Mouse (Mus musculus) spleen, adult 2 months (tissue): ENCODE measurements at regions not wholly inside any gene's neighbourhood (a gene's known extent, or its start where the extent isn't known, plus 50 kb on each side); places are given as distances from the start of the nearest gene placed in this dataset.

ENCODE experiments used
- DNase-seq, 2 experiments: peaks; one replicate each; pipeline versions ENCODE4 v3.0.0 to v3.0.0-alpha.2; 2012 to 2021; ENCODE audit warnings: low spot score in 2 of 2, low read depth in 1 of 2
- H3K27ac ChIP-seq: fragments of 200-500 bp; 2 replicates; pipeline ENCODE4 v1.5.1; 2012; ENCODE audit warnings: low read length, inconsistent platforms; ENCODE audit not compliant: insufficient read depth
- H3K27me3 ChIP-seq: fragments of 200-500 bp; 2 replicates; pipeline ENCODE4 v1.6.1; 2012; ENCODE audit warnings: mild to moderate bottlenecking, moderate library complexity, low read length, inconsistent platforms; ENCODE audit not compliant: control insufficient read depth, insufficient read depth
- H3K36me3 ChIP-seq: fragments of 200-500 bp; 2 replicates; pipeline ENCODE4 v1.6.1; 2012; ENCODE audit warnings: mild to moderate bottlenecking, low read length, inconsistent platforms; ENCODE audit not compliant: control insufficient read depth, insufficient read depth
- H3K4me1 ChIP-seq: fragments of 200-500 bp; 2 replicates; pipeline ENCODE4 v1.6.1; 2011; ENCODE audit warnings: inconsistent platforms; ENCODE audit not compliant: control insufficient read depth, insufficient read depth, insufficient read length
- H3K4me3 ChIP-seq: fragments of 200-500 bp; 2 replicates; pipeline ENCODE4 v1.5.1; 2011; ENCODE audit warnings: mild to moderate bottlenecking, inconsistent platforms; ENCODE audit not compliant: insufficient read depth, insufficient read length; ENCODE audit errors: extremely low read depth
- CTCF ChIP-seq: fragments of 200-500 bp; IDR thresholded peaks from 2 replicates; pipeline ENCODE4 v1.5.1; 2011; ENCODE audit warnings: mild to moderate bottlenecking, inconsistent platforms; ENCODE audit not compliant: insufficient read depth, insufficient read length, insufficient replicate concordance; ENCODE audit errors: extremely low read depth
- POLR2A ChIP-seq: fragments of 200-500 bp; IDR thresholded peaks from 2 replicates; pipeline ENCODE4 v1.6.1; 2011; ENCODE audit warnings: low read depth, low read length, inconsistent platforms
- whole genome bisulfite sequencing: fragments of 180-500 bp; shearing (Covaris S2); methylation state at CpG from one replicate; pipeline ENCODE4 v1.1.7; 2018; 5-methylcytosine and 5-hydroxymethylcytosine counted together

GRCm38 (mm10) chr6:147923246-147923645 lies 123.8 kb upstream of the Far2 start:
- no peak overlapping the region for H3K4me3 ChIP-seq
- TF ChIP-seq POLR2A: no peak
- TF ChIP-seq CTCF: no peak
- no peaks in the 10 kb centered on the region for H3K36me3 ChIP-seq
- DNase-seq: no peak
- H3K27me3 ChIP-seq: no peaks in the 10 kb centered on the region
- H3K4me1 ChIP-seq: no peaks in the 10 kb centered on the region
- WGBS: 88% methylated on average over 8 of the region's 8 CpGs
- H3K27ac ChIP-seq: no peak overlapping the region

GRCm38 (mm10) chr6:147928951-147929350 lies 118.1 kb upstream of the Far2 start:
- no peaks in the 10 kb centered on the region for H3K27me3 ChIP-seq

GRCm38 (mm10) chr6:147944020-147944419 lies 103.0 kb upstream of the Far2 start:
- Histone ChIP-seq H3K36me3 (no peaks in the 10 kb centered on the region), H3K4me1 (no peaks in the 10 kb centered on the region), H3K4me3 (no peak overlapping the region), H3K27me3 (no peaks in the 10 kb centered on the region), H3K27ac (no peak overlapping the region)
- WGBS: 72% methylated on average over 3 of the region's 3 CpGs
- no peak for TF ChIP-seq POLR2A
- TF ChIP-seq CTCF: no peak
- DNase-seq: no peak

More at GRCm38 (mm10) chr6:147928951-147929350, 118.1 kb upstream of the Far2 start:
- H3K4me3 ChIP-seq: no peak overlapping the region
- TF ChIP-seq POLR2A (no peak), CTCF (no peak)
- H3K4me1 ChIP-seq: no peaks in the 10 kb centered on the region
- DNase-seq: no peak
- no peaks in the 10 kb centered on the region for H3K36me3 ChIP-seq
- H3K27ac ChIP-seq: no peak overlapping the region

GRCm38 (mm10) chr6:147944940-147945676 lies 102.0 kb upstream of the Far2 start:
- no peak overlapping the region for H3K4me3 ChIP-seq
- no peak for DNase-seq
- TF ChIP-seq CTCF (no peak), POLR2A (no peak)
- no peaks in the 10 kb centered on the region for H3K36me3 ChIP-seq
- no peak overlapping the region for H3K27ac ChIP-seq
- H3K27me3 ChIP-seq: no peaks in the 10 kb centered on the region
- WGBS: 76% methylated on average over 4 of the region's 4 CpGs
- H3K4me1 ChIP-seq: no peaks in the 10 kb centered on the region

- no peak for TF ChIP-seq CTCF
- H3K36me3 ChIP-seq: no peaks in the 10 kb centered on the region
- no peaks in the 10 kb centered on the region for H3K27me3 ChIP-seq
- DNase-seq: no peak
- no peak overlapping the region for H3K4me3 ChIP-seq
- no peak overlapping the region for H3K27ac ChIP-seq
- H3K4me1 ChIP-seq: no peaks in the 10 kb centered on the region
- 85% methylated on average over 4 of the region's 4 CpGs for WGBS
Measured at GRCm38 (mm10) chr6:147947997-147948396, 99.1 kb upstream of the Far2 start.

GRCm38 (mm10) chr6:147951642-147952041 lies 95.4 kb upstream of the Far2 start:
- no peaks in the 10 kb centered on the region for H3K4me1 ChIP-seq
- no peak overlapping the region for H3K27ac ChIP-seq
- H3K36me3 ChIP-seq: no peaks in the 10 kb centered on the region
- no peak overlapping the region for H3K4me3 ChIP-seq
- TF ChIP-seq POLR2A: no peak
- no peaks in the 10 kb centered on the region for H3K27me3 ChIP-seq
- no peak for DNase-seq

- 71% methylated on average over 5 of the region's 5 CpGs for WGBS
- Histone ChIP-seq H3K27me3 (no peaks in the 10 kb centered on the region), H3K4me1 (no peaks in the 10 kb centered on the region), H3K4me3 (no peak overlapping the region), H3K27ac (no peak overlapping the region), H3K36me3 (no peaks in the 10 kb centered on the region)
- DNase-seq: no peak
- no peak for TF ChIP-seq POLR2A
- no peak for TF ChIP-seq CTCF
Measured at GRCm38 (mm10) chr6:147953058-147953679, 93.9 kb upstream of the Far2 start.
